Mouse (Mus musculus) small intestine, adult 2 months (tissue): ENCODE data around the gene Cckbr.

Experiments
- CTCF ChIP-seq: fragments of 200-500 bp; IDR thresholded peaks from 2 replicates; pipeline ENCODE4 v1.5.1; 2012; ENCODE audit warnings: low read depth, mild to moderate bottlenecking, control low read depth, inconsistent platforms, low read length, moderate library complexity, mixed read lengths; ENCODE audit not compliant: insufficient replicate concordance, insufficient read length; ENCODE audit errors: extremely low read depth
- POLR2A ChIP-seq: fragments of 200-500 bp; IDR thresholded peaks from 2 replicates; pipeline ENCODE4 v1.6.1; 2012; ENCODE audit warnings: low read depth, mild to moderate bottlenecking, control low read depth, inconsistent platforms, low read length, moderate library complexity

GRCm38 (mm10) chr7:105445076-105445475 lies 19.5 kb downstream of the Cckbr start:
- TF ChIP-seq CTCF (no peak), POLR2A (no peak)
